Mouse (Mus musculus): ENCODE data around the gene Snx11.

The Snx11 gene

DNA sequence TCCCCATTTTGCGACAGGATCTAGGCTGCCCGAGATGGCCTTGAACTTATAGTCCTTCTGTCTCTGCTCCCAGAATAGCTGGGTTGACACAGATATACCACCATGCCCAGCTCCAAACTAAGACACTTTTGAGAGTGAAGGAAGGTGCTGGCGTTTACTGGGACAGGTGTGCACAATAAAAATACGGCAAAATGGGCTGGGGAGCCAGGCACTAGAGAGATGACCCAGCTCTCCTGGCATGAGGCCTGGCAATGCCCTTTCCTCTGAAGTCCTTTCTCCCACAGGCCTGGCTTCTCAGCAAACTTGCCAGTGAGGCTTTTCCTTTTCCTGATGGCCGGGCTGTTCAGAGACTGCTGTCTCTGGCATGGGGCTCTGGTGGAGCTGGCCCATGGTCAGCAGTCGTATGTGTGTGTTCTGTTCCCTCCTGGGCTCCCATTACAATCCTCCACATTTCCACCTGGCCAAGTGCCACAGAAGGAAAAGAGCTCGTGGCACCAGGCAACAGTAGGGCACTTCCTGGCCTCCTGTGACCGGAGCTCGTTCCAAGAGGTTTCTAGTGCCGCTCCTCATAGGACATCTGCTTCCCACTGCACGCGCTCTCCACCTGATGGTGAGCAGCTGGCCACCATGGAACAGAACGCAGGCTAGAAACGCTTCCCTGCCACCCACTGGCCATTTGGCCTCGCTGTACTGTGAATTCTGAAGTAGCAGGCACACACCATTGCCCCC, 14.5 kb downstream of the Snx11 start:
- DNase-seq (ENCODE audit: low read depth, low spot score): no peak

DNA sequence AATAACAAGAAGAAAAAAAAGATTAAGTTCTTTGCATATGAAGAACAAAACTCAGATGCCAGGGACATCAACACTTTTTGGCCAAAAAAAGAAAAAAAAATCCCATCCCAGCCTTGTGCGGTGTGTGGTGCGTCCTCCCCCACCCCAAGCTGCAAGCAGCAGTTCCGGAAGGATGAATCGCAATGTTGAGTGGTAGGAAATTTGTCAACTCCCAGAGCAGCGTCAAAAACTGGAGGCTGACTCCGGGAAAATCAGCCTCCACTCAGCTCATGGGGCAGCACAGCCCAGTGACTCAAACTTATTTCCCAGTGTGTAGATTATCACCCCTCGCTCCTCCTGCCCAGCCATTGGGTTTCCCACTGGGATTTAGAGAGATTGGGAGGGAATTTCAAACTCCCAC, 15.4 kb downstream of the Snx11 start:
- no peak for DNase-seq (ENCODE audit: low read depth, low spot score)

DNA sequence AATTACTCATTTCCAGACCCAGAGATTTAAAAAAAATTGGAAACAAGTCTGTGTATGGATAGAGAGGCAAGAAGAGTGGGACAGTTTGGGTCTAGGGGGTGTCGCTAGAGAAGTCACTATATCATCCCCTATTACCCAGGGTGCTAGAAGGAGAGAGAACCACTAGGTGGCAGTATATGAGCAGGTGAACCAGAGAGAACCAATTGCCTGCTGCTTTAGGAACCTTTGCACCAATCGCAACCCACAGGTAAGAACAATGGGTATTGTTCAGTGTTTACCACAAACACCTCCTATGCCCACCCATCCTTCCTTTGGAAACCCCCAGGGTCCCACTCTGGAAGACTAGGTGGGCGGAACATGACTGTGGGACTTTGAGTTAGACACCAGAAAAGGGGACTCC, 17.3 kb downstream of the Snx11 start:
- no peak for DNase-seq (ENCODE audit: low read depth, low spot score)

DNA sequence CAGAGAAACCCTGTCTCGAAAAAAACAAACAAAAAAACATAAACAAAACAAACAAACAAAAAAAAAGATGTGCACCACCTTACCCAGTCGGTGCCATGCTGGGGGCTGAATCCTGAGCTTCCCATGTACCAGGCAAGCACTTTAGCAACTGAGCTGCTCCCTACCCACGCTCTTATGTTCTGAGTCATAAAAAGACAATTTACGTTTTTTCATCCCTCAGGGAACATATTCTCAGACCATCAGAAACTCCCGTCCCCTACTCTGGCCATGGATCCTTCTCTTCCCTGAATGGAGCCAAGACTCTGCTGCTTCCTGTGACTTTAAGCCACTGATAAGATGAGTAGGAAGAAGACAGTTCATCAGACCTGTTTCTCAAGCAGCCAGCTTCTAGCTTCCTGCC, 19.0 kb downstream of the Snx11 start:
- DNase-seq (ENCODE audit: low read depth, low spot score): no peak

DNA sequence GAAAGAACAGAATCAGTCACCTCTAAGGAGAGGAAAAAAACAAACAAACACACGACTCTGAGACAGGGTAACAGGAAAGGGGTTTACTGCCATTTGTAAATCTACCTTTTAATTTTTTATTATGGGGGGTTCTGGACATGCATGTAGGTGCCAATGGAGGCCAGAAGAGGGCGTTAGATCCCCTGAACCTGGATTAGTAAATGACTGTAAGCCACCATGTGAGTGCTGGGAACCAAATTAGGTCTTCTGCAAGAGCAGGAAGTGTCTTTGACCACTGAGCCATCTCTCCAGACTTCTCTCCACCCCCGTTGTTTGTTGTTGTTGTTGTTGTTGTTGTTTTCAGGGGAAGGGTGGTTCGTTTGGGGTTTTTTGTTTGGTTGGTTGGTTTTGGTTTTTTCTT, 19.9 kb downstream of the Snx11 start:
- DNase-seq (ENCODE audit: low read depth, low spot score): no peak

DNA sequence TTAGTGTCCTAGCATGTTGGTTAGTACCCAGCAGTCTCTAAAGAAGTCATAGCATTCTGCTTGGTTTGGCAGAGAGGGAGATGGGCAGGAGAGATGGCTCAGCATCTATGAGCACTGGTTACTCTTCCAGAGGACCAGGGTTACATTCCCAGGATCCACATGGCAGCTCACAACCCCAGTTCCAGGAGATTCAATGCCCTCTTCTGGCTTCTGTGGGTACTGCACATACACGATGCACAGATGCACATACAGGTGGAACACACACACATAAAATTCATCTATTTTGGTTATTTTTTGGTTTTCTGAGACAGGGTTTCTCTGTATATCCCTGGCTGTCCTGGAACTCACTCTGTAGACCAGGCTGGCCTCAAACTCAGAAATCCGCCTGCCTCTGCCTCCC, 22.1 kb downstream of the Snx11 start:
- no peak for DNase-seq (ENCODE audit: low read depth, low spot score)

DNA sequence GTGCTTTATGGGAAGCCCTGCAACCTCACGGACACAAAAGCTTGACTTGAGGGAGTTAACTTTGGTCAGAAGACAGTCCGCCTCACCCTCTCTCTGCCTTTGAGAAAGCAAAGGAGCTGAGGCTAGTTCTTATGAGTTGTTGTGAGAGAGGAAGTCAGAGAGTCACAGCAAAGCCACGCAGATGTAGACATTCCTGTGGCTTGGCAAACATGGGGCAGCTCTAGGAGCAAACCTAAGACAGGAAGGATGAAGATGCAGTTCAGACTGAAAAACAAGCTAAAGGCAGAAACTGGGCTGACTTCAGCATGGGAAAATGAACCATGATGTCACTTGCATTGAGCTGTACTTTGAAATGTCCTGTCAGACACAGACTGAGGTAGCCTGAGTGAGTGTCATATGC, 29.8 kb downstream of the Snx11 start:
- DNase-seq (ENCODE audit: low read depth, low spot score): no peak

DNA sequence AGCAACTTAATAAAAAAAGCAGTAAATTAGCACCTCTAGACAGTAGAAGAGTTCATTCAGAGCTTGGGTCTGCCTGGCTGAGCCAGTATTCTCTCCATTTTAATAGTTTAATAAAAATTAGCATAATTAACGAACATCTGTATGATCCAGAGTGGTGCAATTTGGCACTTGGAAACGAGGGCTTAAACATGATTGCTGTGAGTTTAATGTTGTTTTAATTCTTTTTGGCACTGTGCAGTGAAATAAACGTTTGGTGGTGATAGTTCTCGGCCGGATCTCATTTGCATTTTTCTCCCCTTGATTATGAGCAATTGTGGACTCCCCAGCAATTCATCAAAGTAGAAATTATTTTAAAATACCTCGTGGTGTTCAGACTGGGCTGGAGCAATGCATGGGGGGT, 30.7 kb downstream of the Snx11 start:
- no peak for DNase-seq (ENCODE audit: low read depth, low spot score)

DNA sequence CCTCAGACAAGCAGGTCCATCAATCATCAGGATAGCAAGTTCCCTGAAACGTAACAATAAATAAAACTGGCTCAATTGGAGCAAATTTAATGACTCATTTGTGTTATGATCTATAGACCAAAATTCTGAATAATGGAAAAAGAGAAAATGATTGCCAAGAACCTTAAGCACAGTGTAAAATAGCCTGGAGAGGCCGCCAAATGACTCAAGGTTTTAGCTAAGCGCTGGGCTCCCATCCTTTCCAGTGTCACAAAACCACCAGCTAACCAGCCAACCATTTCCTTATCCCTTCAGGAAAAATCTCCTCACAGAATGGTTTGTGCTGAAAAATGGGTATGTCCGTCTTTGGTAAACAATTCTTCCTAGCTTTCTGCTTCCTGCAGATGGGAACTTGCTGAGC, 33.5 kb downstream of the Snx11 start:
- no peak for DNase-seq (ENCODE audit: low read depth, low spot score)

DNA sequence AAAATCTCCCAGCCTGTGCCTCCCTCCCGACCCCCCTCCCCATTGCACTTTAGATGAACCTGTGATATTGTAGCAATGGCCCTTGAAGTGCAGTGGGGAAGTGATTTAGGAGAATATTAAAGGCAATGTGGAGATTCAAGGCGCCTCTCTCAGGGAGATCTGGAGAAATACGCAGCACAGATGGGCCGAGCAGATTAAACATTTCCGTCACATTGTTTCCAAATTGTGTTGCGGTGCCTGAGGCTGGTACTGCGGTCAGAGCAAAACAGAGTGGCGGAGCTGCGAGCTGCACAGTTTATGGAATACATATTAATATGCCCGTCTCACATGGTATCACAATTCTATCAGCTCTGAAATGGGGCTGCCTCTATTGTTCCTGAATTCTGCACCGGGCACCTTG, 34.4 kb downstream of the Snx11 start:
- DNase-seq (ENCODE audit: low read depth, low spot score): no peak

DNA sequence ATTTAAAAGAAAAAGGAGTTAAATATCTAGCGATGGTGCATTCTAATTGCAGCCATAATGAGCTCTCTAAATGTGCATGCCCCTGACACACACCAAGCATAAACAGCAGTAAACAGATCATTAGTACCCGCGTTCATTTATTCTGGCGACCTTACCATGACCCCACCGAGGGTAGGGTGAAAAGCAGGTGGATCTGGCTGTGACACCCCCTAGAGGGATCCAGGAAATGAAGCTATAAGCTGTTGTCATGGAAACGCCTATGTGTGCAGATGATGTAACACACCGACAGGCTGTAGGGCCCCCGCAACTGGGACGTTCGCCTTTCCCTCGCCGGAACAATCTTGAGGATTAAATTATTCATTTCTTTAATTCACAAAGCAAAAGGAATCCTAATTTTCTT, 35.4 kb downstream of the Snx11 start:
- DNase-seq (ENCODE audit: low read depth, low spot score): no peak

DNA sequence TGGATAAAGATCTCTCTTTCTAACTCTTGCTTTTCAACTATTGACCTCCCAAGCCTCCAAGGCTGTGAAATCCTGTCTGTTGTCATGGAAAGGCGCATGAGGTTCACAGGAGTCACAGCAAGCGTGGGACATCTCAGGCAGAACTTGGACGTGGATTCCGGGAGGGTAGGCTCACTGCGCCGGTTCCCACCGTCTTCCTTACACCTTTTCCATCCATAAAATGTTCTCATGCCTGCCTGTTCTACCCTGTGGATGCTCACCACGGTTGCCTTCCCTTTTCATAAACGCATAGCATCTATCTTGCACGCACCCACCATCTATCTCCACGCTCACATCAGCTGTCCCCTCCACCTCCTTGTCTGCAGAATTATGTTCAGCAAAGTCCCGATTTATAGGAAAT, 36.6 kb downstream of the Snx11 start:
- no peak for DNase-seq (ENCODE audit: low read depth, low spot score)

DNA sequence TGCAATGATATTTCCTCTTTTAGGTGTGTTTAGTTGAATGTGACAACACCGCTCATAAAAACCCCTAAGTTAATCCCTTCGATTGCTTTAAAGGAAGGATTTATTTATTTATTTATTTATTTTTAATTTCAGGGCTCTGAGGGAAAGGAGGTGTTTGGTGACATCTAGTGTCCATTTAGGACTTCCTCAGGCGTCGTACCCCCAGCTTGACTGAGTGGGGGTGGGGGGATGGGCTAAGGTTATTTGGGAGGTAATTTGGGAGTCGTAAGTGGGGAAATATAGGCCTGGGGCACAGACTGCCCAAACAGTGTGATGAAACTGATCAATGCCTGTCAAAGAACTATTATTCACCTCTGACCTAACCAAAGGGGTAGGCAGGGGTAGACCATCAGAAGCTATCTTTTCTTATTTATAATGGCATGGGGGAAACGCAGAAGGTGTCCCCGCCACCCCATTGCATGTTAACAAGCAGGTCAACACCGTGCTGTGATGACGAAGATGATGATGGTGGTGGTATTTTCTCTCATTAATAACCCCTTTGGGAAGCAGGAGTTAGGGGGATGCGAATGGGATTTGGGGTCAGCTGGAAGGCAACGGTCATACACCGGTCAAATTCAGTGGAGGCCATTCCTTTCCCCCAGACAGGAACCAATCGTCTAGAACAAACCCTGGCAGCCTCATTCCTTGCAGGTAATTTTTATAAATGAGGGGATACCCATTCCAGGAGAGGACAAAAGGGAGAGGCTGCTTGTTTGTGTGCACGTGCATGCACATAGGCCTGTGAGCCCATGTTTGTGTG, 39.5 kb downstream of the Snx11 start:
- no peak for DNase-seq (ENCODE audit: low read depth, low spot score)

DNA sequence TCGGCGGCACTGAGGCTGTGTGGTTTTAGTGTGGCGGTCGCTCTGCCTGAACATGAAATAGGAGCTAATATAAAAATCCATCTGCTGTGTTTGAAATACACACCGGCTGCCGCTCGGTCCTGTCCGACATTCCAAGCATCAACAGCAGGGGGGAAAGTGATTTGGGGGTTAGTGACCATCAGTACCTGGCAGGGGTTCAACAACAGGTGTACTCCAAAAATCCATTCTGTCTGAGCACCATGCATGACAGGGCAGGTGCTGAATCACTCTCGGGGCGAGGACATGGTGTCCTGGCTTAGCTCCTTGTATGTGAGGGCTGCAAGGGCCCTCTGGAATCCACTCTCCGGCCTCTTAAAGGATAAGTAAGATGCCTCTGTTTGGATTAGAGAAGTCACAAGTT, 41.0 kb downstream of the Snx11 start:
- no peak for DNase-seq (ENCODE audit: low read depth, low spot score)

DNA sequence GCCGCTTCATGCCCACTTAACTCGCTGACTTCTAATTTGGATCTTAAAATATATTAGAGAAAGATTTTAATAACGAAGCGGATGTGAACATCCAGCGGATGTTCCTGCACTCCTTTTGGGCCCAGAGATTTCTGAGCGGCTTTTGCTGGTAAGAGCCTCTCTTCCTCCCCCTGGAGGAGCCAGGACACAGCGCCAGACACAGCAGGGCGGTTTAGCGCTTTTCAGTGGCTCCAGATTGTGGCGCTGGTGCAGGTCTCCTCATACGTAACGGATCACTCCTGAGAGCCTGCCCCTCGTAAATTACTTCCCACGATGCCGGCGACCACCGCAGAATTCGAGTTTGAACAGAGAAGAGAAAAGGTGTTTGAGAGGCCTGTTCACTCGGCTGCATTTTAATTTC, 41.5 kb downstream of the Snx11 start:
- DNase-seq (ENCODE audit: low read depth, low spot score): no peak

DNA sequence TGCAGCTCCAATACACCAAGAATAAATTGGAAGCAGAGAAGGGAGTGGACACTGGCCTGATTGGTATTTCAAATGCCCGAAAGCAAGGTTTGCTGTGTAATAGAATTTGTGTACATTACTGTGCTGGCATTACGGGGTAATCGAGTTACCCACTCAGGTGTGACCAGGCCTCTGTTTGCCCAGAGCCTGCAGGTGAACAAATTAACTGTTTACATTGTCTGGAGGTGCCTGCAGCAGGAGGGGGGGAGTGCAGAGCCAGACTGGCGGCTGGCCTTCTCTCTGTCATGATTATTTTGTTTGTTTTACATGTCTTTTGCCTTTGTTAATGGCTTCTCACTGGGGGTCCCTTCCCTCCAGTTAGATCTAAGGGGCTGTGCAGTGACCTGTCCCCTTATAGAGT, 44.7 kb downstream of the Snx11 start:
- DNase-seq (ENCODE audit: low read depth, low spot score): no peak

DNA sequence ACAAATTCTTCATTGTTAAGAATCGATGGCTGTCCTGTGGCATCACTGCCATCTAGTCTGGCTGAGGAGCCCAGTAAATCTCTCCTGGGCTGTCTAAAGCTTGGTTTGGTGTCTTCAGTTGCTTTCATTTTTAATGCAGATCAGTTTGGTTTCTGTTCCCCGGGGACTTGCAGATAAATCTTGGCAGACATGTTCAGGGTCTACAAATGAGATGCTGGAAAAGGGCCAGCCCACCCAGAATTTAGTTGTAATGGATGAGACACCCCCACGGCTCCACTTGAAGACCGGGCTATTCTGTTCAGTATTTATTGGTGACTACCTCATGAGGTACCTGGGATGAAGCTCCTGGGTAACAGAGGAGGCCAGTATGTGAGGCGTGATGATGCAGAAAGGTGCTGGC, 47.0 kb downstream of the Snx11 start:
- no peak for DNase-seq (ENCODE audit: low read depth, low spot score)

DNA sequence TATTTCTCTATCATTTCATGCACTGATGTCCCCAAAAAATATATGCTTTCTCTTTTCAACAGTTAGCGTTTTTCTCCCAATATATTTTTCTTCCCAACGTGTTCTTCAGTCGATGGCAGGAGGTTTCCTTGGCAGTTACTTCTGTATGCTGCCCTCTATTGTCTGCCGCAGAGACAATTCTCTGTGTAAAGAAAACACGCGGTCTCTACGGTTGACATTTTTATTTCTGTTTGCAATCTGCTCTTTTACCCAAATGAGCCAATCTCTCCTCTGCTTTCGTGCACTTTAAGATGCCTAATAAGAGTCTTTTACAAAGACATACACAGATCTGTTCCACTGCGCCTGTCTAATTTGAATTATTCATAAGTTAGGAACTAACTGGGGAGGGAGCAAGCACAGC, 47.9 kb downstream of the Snx11 start:
- peak; percentile 16 for DNase-seq (ENCODE audit: low read depth, low spot score)

DNA sequence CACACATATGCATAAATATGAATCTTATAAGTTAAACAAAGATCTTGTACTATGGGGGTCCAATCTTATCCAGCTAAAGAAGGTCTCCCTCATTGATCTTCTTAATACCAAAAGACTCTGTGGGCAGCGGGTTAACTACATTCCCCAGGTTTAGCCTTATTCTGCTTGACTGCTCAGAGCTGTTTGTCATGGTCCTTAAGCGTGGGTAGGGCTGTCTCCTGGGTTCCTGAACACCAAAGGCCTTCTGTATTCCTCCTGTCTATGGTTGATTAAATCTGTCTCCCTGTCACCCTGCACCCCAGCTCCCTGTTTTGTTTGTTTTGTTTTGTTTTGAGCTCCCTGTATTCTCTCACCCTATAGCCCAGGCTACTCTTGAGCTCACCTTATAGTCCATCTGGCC, 48.8 kb downstream of the Snx11 start:
- DNase-seq (ENCODE audit: low read depth, low spot score): no peak

DNA sequence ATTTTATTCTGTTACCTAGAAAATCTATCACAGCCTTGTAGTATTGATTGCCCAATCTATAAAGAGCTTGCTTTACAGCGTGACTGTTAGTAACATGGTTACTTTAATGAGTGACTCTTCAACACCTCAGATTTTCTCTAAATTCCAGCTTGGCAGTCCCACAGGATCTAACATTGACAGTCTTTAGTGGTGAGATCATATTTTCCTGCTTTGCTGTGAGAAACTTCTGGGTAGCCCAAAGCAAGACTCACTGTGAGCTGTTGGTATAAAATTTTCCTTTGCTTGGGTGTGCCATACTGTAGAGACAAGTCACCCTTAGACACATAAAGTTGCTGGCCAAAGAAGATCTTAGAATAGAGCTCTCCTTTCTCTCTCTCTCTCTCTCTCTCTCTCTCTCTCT, 51.5 kb downstream of the Snx11 start:
- DNase-seq (ENCODE audit: low read depth, low spot score): no peak

DNA sequence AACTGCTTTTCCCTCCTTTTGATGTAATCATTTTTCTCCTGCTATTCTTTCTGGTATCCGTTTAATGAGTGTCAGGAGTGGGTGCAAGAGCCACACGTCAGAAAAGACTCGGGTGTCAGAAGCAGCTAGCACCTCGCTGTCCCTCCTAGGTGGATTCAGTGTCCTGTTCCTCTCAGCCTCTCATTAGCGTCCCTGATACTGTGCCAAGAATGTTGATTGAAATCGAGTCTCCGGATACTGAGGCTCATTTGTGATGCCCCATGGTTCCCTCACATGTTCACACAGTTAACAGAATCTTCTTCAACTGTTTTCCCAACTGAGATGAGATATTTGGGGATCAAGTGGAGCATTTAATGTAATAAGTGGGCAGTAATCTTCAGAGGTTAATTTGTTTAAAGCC, 58.8 kb downstream of the Snx11 start:
- DNase-seq (ENCODE audit: low read depth, low spot score): no peak

All from telencephalon, adult 2 months (tissue).